Mouse (Mus musculus): ENCODE data around the gene Lsm12. TPM values are rescaled to one million over a fixed set of nuclear protein-coding genes. Genes with fewer than 3 reads are reported as not detected.
"Not testable (repeated sequence)": the region's sequence is repeated elsewhere in the genome, so short reads cannot be mapped to it uniquely, and the experiment has no call there.

Gene Lsm12
- total RNA-seq, 2 experiments from 2014 or later, result 83.5 to 83.6 TPM

GRCm38 (mm10) chr11:102189461-102190436 lies 4.7 kb upstream of the Lsm12 start, which contains the start of gene G6pc3:
TSS of gene G6pc3 (plus strand) at chr11:102189620.
- DNase-seq (ENCODE audit: low spot score in 2 of 2), result peak; percentile 59 to 86

- DNase-seq (ENCODE audit: low spot score in 2 of 2), result no peak
These were observed 3.9 kb upstream of the Lsm12 start for GRCm38 (mm10) chr11:102188980-102189379.

- DNase-seq (ENCODE audit: low spot score in 2 of 2), result no peak
These were observed 1.1 kb upstream of the Lsm12 start for GRCm38 (mm10) chr11:102186235-102186634.

GRCm38 (mm10) chr11:102185677-102186076 lies 581 bp upstream of the Lsm12 start:
- DNase-seq (ENCODE audit: low spot score in 2 of 2), result no peak

- no peak for DNase-seq (ENCODE audit: low spot score in 2 of 2)
These were observed 847 bp downstream of the Lsm12 start for GRCm38 (mm10) chr11:102184253-102184645.

- no peak for DNase-seq (ENCODE audit: low spot score in 2 of 2)
These were observed 5.3 kb downstream of the Lsm12 start for GRCm38 (mm10) chr11:102179836-102180235.

- DNase-seq (ENCODE audit: low spot score in 2 of 2), result no peak
These were observed 16.4 kb downstream of the Lsm12 start for GRCm38 (mm10) chr11:102168689-102169088.

GRCm38 (mm10) chr11:102167539-102167938 lies 17.6 kb downstream of the Lsm12 start:
- DNase-seq (ENCODE audit: low spot score in 2 of 2), result no peak

- no peak for DNase-seq (ENCODE audit: low spot score in 2 of 2)
These were observed 18.9 kb downstream of the Lsm12 start for GRCm38 (mm10) chr11:102165971-102166722.

- DNase-seq (ENCODE audit: low spot score in 2 of 2), result no peak
These were observed 25.3 kb downstream of the Lsm12 start for GRCm38 (mm10) chr11:102159781-102160180.

- not testable (repeated sequence) for DNase-seq (ENCODE audit: low spot score in 2 of 2)
These were observed 27.1 kb downstream of the Lsm12 start for GRCm38 (mm10) chr11:102158024-102158423.

GRCm38 (mm10) chr11:102156786-102157089 lies 28.4 kb downstream of the Lsm12 start:
- DNase-seq (ENCODE audit: low spot score in 2 of 2), result no peak

GRCm38 (mm10) chr11:102156039-102156785 lies 28.9 kb downstream of the Lsm12 start, which contains the start of gene Tmem101:
TSS of gene Tmem101 (minus strand) at chr11:102156404.
- peak; percentile 68 to 79 for DNase-seq (ENCODE audit: low spot score in 2 of 2)

- DNase-seq (ENCODE audit: low spot score in 2 of 2), result no peak
These were observed 37.7 kb downstream of the Lsm12 start for GRCm38 (mm10) chr11:102147213-102147989.

- no peak for DNase-seq (ENCODE audit: low spot score in 2 of 2)
These were observed 38.6 kb downstream of the Lsm12 start for GRCm38 (mm10) chr11:102146531-102146930.

GRCm38 (mm10) chr11:102146005-102146404 lies 39.1 kb downstream of the Lsm12 start:
- DNase-seq (ENCODE audit: low spot score in 2 of 2), result no peak

- no peak for DNase-seq (ENCODE audit: low spot score in 2 of 2)
These were observed 39.6 kb downstream of the Lsm12 start, which contains the start of gene Nags for GRCm38 (mm10) chr11:102145471-102146001. TSS of gene Nags (plus strand) at chr11:102145513.

- no peak for DNase-seq (ENCODE audit: low spot score in 2 of 2)
These were observed 40.1 kb downstream of the Lsm12 start for GRCm38 (mm10) chr11:102144957-102145470.

- no peak for DNase-seq (ENCODE audit: low spot score in 2 of 2)
These were observed 42.7 kb downstream of the Lsm12 start for GRCm38 (mm10) chr11:102142355-102142754.

- DNase-seq (ENCODE audit: low spot score in 2 of 2), result no peak
These were observed 44.6 kb downstream of the Lsm12 start for GRCm38 (mm10) chr11:102140508-102140907.
